Mouse (Mus musculus) heart, postnatal 0 days (tissue): ENCODE measurements around the gene Olfml2b.

ENCODE experiments used
- CTCF ChIP-seq: IDR thresholded peaks from 2 replicates; pipeline ENCODE4 v1.5.1; 2016; ENCODE audit warnings: antibody characterized with exemption, control low read depth, low read depth
- EP300 ChIP-seq: IDR thresholded peaks from 2 replicates; pipeline ENCODE4 v1.6.1; 2016; ENCODE audit warnings: antibody characterized with exemption, low read depth

DNA sequence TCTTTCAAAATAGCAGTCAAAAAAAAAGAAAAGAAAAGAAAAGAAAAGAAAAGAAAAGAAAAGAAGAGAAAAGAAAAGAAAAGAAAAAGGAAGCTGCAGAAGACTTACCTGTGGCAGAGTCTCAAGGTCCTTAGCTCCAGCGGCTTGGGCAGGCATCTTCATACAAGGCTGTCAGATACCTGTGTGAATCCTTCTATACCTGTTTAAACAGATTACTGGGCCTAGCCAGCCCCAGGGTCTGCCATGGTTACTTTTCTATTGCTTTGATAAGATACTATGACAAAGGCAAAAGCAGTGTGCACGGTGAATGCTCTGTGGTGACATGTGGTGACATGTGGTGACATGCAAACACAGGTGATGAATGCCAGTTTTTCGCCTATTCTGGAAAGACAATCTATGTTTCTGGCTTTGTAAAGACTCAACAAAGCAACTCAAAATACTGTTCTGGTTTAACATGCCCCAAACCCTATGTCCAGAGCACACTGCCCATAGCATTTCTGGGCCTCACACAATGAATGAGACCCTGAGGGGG lies 56.2 kb downstream of the Olfml2b start:
- no peak for TF ChIP-seq CTCF
- TF ChIP-seq EP300, result no peak
